Mouse (Mus musculus): ENCODE measurements around the gene Pms1. TPM values are rescaled to one million over a fixed set of nuclear protein-coding genes. Genes with fewer than 3 reads are reported as not detected.
"Not testable (repeated sequence)": the region's sequence is repeated elsewhere in the genome, so short reads cannot be mapped to it uniquely, and the experiment has no call there.

The Pms1 gene
- polyA plus RNA-seq, 1 experiment from 2014 or later, result 16.5 TPM

DNA sequence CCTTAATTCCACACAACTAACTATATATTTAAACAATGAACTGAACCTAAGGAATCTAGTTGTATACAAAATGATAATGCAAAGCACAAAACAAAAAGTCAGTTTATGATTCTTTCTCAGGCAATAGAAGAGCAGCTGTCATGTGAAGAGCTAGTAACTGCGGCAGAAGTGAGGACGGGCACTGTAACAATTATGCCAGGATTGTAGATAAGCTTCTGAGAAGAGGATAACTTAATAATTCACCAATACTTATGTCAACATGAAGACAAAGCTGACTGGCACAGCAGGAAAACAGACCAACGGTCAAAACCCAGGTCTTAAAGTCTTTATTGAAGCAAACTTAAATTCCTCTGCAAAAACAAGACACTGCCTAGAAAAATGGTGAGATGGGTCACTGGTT lies 5.6 kb downstream of the Pms1 start:
- Histone ChIP-seq H3K4me2 (no peak overlapping the region), H3K9me3 (no peaks in the 10 kb centered on the region), H3K4me3 (no peak overlapping the region), H3K27ac (no peak overlapping the region), H3K4me1 (0 out of 2 replicates have a peak, but pooled peaks cover 3% of the 10 kb centered on the region), H3K36me3 (no peaks in the 10 kb centered on the region), H3K27me3 (no peaks in the 10 kb centered on the region), H3K9ac (no peak overlapping the region)
- WGBS, result 65% methylated on average over 3 of the region's 3 CpGs
- no peak for ATAC-seq (ENCODE audit: borderline replicate concordance, extremely low read depth, low FRiP score, low TSS enrichment)

DNA sequence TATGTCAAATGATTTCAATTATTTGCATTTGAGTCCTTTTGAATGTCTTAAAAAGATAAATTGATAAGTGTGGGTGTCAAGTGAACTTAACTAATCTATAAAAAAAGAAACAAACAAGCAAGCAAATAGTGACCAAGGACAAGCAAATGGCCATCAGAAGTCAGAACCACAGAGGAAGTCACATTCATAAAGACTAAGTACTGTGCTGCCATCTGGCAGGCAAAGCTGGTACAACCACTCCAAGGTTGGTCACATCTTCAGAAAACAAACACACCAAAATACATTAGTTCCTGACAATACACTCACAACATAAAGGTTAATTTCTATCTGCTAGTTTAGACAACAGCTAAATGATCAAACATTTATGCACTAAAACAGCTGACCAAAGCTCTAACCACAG lies 24.2 kb downstream of the Pms1 start:
- ATAC-seq (ENCODE audit: borderline replicate concordance, extremely low read depth, low FRiP score, low TSS enrichment), result no peak
- Histone ChIP-seq H3K4me1 (no peaks in the 10 kb centered on the region), H3K4me2 (no peak overlapping the region), H3K36me3 (no peaks in the 10 kb centered on the region), H3K9ac (no peak overlapping the region), H3K27ac (no peak overlapping the region), H3K27me3 (no peaks in the 10 kb centered on the region), H3K4me3 (no peak overlapping the region), H3K9me3 (no peaks in the 10 kb centered on the region)

DNA sequence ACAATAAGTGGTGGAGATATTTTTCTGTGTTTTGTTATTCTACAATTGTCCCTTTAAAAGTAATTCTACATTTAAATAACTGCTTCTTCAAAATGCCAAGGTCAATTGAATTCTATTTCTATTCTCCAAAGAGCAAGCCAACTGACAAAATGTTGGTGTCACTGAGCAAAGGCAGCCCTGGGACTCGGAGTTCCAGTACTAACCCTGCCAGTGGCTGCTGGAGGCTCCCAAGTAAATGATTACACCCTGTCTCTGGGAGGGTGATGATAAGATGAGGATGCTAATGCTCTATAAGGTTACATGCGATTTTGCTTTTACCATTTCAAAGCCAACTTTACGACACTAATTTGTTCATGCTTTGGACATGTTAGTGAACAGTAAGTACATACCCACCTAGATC lies 26.9 kb downstream of the Pms1 start:
- no peak for ATAC-seq (ENCODE audit: borderline replicate concordance, extremely low read depth, low FRiP score, low TSS enrichment)
- 70% methylated on average over 3 of the region's 3 CpGs for WGBS

DNA sequence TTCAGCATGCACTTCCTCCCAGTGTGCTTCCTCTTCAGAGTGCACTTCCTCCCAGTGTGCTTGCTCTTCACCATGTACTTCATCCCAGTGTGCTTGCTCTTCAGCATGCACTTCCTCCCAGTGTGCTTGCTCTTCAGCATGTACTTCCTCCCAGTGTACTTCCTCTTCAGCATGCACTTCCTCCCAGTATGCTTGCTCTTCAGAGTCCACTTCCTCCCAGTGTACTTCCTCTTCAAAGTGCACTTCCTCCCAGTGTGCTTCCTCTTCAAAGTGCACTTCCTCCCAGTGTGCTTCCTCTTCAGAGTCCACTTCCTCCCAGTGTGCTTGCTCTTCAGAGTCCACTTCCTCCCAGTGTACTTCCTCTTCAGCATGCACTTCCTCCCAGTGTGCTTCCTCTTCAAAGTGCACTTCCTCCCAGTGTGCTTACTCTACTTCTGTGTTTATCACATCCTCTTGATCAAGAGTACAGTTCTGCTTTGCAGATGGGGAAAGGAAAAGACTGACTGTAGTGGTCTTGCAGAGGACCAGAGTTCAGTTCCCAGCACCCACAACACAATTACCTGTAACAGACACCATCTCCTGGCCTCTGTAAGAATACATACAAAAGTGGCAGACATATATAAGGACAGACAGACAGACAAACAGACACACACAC lies 31.7 kb downstream of the Pms1 start:
- H3K27ac ChIP-seq; ATAC-seq (ENCODE audit: borderline replicate concordance, extremely low read depth, low FRiP score, low TSS enrichment); H3K4me1 ChIP-seq; H3K27me3 ChIP-seq; H3K36me3 ChIP-seq; H3K9ac ChIP-seq; H3K9me3 ChIP-seq; H3K4me3 ChIP-seq; H3K4me2 ChIP-seq: not testable (repeated sequence)

More for the DNA sequence above, 26.9 kb downstream of the Pms1 start:
- H3K4me2 ChIP-seq, result no peak overlapping the region
- no peaks in the 10 kb centered on the region for H3K9me3 ChIP-seq
- H3K4me3 ChIP-seq, result no peak overlapping the region
- H3K4me1 ChIP-seq, result no peaks in the 10 kb centered on the region
- no peaks in the 10 kb centered on the region for H3K27me3 ChIP-seq
- H3K9ac ChIP-seq, result no peak overlapping the region
- no peak overlapping the region for H3K27ac ChIP-seq
- peaks cover 5% of the 10 kb centered on the region for H3K36me3 ChIP-seq

DNA sequence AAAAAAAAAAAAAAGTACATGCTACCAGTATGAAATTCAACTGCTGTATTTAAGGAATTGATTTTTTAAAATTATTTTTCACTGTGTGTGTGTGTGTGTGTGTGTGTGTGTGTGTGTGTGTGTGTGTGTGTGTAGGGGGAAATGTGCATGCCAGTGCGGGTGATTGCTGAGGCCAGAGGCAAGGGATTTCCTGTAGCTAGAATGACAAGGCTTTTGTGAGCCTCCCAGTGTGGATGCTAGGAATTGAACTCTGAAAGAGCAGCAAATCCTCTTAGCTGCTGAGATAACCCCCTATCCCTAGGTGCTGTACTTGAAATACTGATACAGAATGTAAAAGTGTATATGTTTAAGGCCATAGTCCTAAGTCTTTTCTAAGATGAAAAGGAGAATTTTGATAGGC lies 70.8 kb downstream of the Pms1 start:
- Histone ChIP-seq H3K4me3 (no peak overlapping the region), H3K4me2 (no peak overlapping the region), H3K27me3 (no peaks in the 10 kb centered on the region), H3K4me1 (no peaks in the 10 kb centered on the region), H3K27ac (no peak overlapping the region), H3K9me3 (no peaks in the 10 kb centered on the region), H3K9ac (no peak overlapping the region), H3K36me3 (no peaks in the 10 kb centered on the region)
- no peak for ATAC-seq (ENCODE audit: borderline replicate concordance, extremely low read depth, low FRiP score, low TSS enrichment)
- 45% methylated on average over 1 of the region's 1 CpGs for WGBS

DNA sequence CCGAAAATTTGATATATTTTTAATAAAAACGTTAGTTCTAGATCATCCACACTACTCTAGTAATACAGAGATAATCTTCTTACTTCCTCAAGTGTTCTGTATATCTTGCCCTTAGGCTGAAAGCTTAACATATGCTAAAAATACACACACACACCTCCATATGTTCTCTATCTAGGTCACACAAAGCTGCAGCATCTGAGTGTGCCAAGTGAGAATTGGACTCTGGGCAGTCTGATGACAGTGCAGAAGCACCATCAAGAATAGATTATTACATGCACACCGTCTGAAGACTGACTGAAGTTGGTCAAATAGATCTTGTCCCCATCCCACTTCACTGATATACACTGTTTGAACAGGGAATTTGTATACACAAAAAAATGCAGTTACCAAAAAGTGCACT lies 71.2 kb downstream of the Pms1 start:
- H3K9me3 ChIP-seq, result no peaks in the 10 kb centered on the region
- H3K4me1 ChIP-seq, result no peaks in the 10 kb centered on the region
- H3K27me3 ChIP-seq, result no peaks in the 10 kb centered on the region
- no peak overlapping the region for H3K4me3 ChIP-seq
- no peak for ATAC-seq (ENCODE audit: borderline replicate concordance, extremely low read depth, low FRiP score, low TSS enrichment)
- no peak overlapping the region for H3K9ac ChIP-seq
- WGBS, result 66% methylated on average over 3 of the region's 3 CpGs
- no peak overlapping the region for H3K4me2 ChIP-seq
- no peak overlapping the region for H3K27ac ChIP-seq
- no peaks in the 10 kb centered on the region for H3K36me3 ChIP-seq

DNA sequence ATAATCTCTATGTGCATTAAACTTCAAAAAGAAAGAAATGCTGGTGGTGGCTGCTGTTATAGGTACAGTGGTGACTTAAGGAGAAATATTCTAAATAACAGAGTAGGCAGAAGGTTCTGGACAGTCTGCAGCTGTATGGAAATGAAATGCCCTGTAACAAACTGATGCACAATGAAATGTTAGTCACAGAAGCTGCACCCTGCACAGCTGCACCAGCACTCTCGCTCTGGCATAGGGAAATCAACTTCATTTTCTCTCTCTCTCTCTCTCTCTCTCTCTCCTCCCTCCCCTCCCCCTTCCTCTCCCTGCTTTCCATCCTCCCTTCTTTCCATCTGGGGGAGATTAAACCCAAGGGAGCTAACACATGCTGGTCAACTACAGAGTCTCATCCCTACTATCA lies 72.0 kb downstream of the Pms1 start:
- H3K27ac ChIP-seq, result no peak overlapping the region
- 100% methylated on average over 1 of the region's 1 CpGs for WGBS
- no peak overlapping the region for H3K4me2 ChIP-seq
- H3K36me3 ChIP-seq, result no peaks in the 10 kb centered on the region
- no peaks in the 10 kb centered on the region for H3K27me3 ChIP-seq
- no peaks in the 10 kb centered on the region for H3K9me3 ChIP-seq
- no peaks in the 10 kb centered on the region for H3K4me1 ChIP-seq
- no peak overlapping the region for H3K9ac ChIP-seq
- no peak for ATAC-seq (ENCODE audit: borderline replicate concordance, extremely low read depth, low FRiP score, low TSS enrichment)
- no peak overlapping the region for H3K4me3 ChIP-seq

DNA sequence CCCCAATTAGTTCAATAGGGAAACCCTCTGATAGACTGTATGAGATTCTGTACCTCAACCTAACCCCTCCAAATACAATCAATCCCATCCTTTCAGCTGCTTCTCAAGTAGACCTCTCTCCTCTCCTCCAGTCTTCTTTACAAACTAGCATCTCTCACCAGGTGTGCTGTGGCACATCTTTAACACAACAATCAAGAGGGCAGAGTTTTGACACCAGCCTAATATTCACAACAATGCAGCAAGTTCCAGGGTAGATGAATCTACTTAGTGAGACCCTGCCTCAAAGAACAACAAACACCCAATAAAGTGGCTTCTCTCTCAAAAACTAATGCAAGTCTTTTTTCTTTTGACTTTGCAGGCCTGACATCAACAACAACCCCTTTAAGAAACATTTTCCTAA lies 86.7 kb downstream of the Pms1 start:
- H3K4me1 ChIP-seq, result no peaks in the 10 kb centered on the region
- no peaks in the 10 kb centered on the region for H3K36me3 ChIP-seq
- H3K4me2 ChIP-seq, result no peak overlapping the region
- no peaks in the 10 kb centered on the region for H3K9me3 ChIP-seq
- no peak overlapping the region for H3K27ac ChIP-seq
- no peak for ATAC-seq (ENCODE audit: borderline replicate concordance, extremely low read depth, low FRiP score, low TSS enrichment)
- no peak overlapping the region for H3K9ac ChIP-seq
- H3K27me3 ChIP-seq, result no peaks in the 10 kb centered on the region
- H3K4me3 ChIP-seq, result no peak overlapping the region

DNA sequence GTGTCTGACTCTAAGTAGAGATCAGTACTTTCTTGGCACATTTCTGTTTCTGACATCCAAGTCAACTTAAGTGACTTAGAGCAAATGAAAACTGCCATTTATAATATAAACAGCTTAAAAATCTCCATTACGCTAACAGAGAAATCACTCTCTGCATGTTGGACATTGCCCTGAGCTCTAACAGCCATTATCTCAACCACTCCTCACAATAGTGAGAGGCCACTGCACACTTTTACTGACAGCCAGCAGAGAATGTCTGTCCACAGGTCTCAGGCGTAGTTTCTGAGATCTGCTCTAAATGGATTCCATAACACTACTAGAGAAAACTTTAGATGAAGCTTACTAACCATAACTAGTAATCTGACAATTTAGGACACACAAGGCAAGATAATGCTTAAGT lies 92.9 kb downstream of the Pms1 start:
- Histone ChIP-seq H3K27ac (no peak overlapping the region), H3K4me2 (no peak overlapping the region), H3K27me3 (no peaks in the 10 kb centered on the region), H3K9me3 (no peaks in the 10 kb centered on the region), H3K4me3 (no peak overlapping the region), H3K9ac (no peak overlapping the region), H3K36me3 (no peaks in the 10 kb centered on the region), H3K4me1 (no peaks in the 10 kb centered on the region)
- no peak for ATAC-seq (ENCODE audit: borderline replicate concordance, extremely low read depth, low FRiP score, low TSS enrichment)
- WGBS, result 76% methylated on average over 2 of the region's 2 CpGs

DNA sequence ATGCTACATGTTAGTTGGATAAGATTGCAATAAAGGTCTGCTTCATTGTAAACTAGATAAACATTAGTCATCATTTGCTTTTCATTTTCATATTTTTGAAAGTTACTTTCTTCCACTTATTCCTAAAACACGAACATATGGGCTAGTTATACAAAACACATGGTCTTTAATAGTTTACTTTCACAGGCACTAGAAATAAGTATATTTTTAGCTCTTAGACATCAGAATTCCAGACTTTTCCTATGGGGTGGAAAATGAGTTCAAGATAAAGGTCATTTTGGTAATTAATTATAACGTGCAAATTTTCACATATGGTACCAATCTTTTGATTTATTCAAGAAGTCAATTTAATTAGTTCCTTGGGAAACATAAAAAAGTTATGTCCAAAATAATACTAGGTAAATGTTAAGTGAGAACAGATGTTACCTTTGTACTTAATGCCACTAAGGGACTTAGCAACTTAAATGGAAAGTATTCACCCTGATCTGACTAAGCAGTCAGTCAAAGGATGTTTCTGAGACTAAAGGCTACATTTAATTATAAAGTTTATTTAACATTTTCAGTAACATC lies 95.1 kb downstream of the Pms1 start:
- Histone ChIP-seq H3K4me1 (no peaks in the 10 kb centered on the region), H3K36me3 (no peaks in the 10 kb centered on the region), H3K9me3 (no peaks in the 10 kb centered on the region), H3K27ac (no peak overlapping the region), H3K4me3 (no peak overlapping the region), H3K9ac (no peak overlapping the region), H3K4me2 (no peak overlapping the region), H3K27me3 (no peaks in the 10 kb centered on the region)
- 60% methylated on average over 2 of the region's 2 CpGs for WGBS
- no peak for ATAC-seq (ENCODE audit: borderline replicate concordance, extremely low read depth, low FRiP score, low TSS enrichment)

DNA sequence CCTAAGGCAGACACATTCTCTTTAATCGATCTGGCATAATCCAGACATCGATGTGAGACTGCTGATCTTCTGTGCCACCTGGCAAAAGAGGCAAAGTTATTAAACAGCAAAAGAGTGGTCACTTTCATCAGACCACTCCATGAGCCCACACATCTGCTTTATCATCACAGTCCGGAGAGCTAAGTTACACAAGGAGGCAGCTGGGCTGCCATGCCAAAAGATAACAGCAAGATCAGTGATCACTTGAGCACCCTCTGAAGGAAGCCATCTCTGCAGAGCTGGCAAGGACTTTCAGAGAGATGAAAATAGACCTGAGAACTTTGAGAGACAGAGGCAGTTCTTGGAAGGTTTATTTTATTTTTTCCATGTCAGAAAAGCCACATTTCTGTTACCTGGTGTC lies 102.3 kb downstream of the Pms1 start:
- Histone ChIP-seq H3K4me2 (no peak overlapping the region), H3K4me1 (no peaks in the 10 kb centered on the region), H3K9me3 (no peaks in the 10 kb centered on the region), H3K27me3 (no peaks in the 10 kb centered on the region), H3K27ac (no peak overlapping the region), H3K4me3 (no peak overlapping the region), H3K9ac (no peak overlapping the region), H3K36me3 (no peaks in the 10 kb centered on the region)
- ATAC-seq (ENCODE audit: borderline replicate concordance, extremely low read depth, low FRiP score, low TSS enrichment), result no peak
- 62% methylated on average over 3 of the region's 3 CpGs for WGBS

DNA sequence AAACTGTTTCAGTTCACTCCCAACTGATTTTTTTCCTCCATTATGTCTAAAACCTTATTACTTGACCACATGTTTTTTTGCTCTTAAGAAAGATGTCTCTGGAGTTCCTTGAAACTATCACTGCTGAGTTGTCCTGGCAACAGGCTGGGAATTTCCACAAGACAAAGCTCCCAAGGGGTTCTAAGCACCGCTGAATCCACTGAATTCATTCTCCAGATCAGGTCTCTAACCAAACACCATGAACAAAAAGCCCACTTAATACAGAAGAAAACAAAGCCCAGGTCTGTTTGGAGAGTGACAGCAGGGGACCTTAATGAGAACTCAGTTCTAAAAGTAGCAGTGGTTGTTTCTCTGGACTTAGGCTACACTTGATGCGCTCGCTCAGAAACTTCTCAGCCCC lies 105.6 kb downstream of the Pms1 start:
- H3K27me3 ChIP-seq, result no peaks in the 10 kb centered on the region
- H3K4me3 ChIP-seq, result no peak overlapping the region
- ATAC-seq (ENCODE audit: borderline replicate concordance, extremely low read depth, low FRiP score, low TSS enrichment), result no peak
- H3K4me1 ChIP-seq, result no peaks in the 10 kb centered on the region
- no peaks in the 10 kb centered on the region for H3K9me3 ChIP-seq
- no peaks in the 10 kb centered on the region for H3K36me3 ChIP-seq
- H3K4me2 ChIP-seq, result no peak overlapping the region
- 76% methylated on average over 3 of the region's 3 CpGs for WGBS
- no peak overlapping the region for H3K27ac ChIP-seq
- H3K9ac ChIP-seq, result no peak overlapping the region

DNA sequence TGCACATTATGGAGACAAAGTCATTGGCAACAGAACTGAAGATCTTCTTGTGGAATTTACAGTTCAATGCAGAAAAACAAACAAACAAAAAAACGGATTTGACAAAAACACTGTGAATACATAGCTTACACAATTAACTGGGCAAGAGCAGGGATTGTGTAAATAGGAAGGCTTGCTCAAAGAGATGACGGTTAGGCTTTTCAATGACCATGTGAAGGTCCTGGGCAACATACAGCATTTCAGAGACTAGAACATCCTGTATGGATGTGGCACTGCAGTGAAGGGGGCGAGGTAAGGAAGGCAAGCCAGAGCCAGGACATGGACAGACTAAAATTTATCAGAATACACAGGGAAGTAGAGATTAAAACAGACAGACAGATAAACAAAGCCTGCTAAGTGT lies 107.2 kb downstream of the Pms1 start:
- Histone ChIP-seq H3K9me3 (no peaks in the 10 kb centered on the region), H3K4me3 (no peak overlapping the region), H3K36me3 (no peaks in the 10 kb centered on the region), H3K4me1 (no peaks in the 10 kb centered on the region), H3K27me3 (no peaks in the 10 kb centered on the region), H3K4me2 (no peak overlapping the region), H3K27ac (no peak overlapping the region), H3K9ac (no peak overlapping the region)
- 44% methylated on average over 3 of the region's 3 CpGs for WGBS
- no peak for ATAC-seq (ENCODE audit: borderline replicate concordance, extremely low read depth, low FRiP score, low TSS enrichment)
